9 mouse cellular contexts compared by ENCODE assay signal in genomic region chr3:146498989-146499388, GRCm38 (mm10). TPM values are rescaled to one million over a fixed set of nuclear protein-coding genes. Genes with fewer than 3 reads are reported as not detected.
A peak's percentile ranks its signal among the peaks of the same experiment; 100 is the strongest.
DNase-seq lines count a peak whose midpoint lies in the region; ATAC-seq and TF ChIP-seq lines count a peak whose summit lies in the region.
"Had no signal": no experiment of that assay in that cellular context is flagged by ENCODE, and none has a peak within 500 bp of the region (broad histone marks: within the 10 kb centered on the region; RNA-seq: fewer than 3 reads in every experiment).

No protein-coding gene starts in this region.

- H3K9me3 ChIP-seq in heart, embryonic 13.5 days: no peaks in the 10 kb centered on the region
- H3K9me3 ChIP-seq in G1E (replicated peaks): no peaks in the 10 kb centered on the region
- H3K9me3 ChIP-seq in forebrain, embryonic 16.5 days (ENCODE audit: control insufficient read depth, low read length): no peaks in the 10 kb centered on the region

- H3K4me3 ChIP-seq in heart, embryonic 13.5 days: peak overlapping the region; percentile 92
- peak overlapping the region; percentile 89 for H3K4me3 ChIP-seq in G1E (ENCODE audit: low read depth, low read length)
- peak overlapping the region; percentile 83 for H3K4me3 ChIP-seq in forebrain, embryonic 16.5 days (replicated peaks; ENCODE audit: low read length)

- H3K36me3 ChIP-seq in heart, embryonic 13.5 days: peaks cover 13% of the 10 kb centered on the region
- peaks cover 28% of the 10 kb centered on the region for H3K36me3 ChIP-seq in G1E (replicated peaks)
- peaks cover 5% of the 10 kb centered on the region for H3K36me3 ChIP-seq in forebrain, embryonic 16.5 days (ENCODE audit: control insufficient read depth, insufficient read depth)

- peak overlapping the region; percentile 98 for H3K9ac ChIP-seq in heart, embryonic 13.5 days
- H3K9ac ChIP-seq in forebrain, embryonic 16.5 days (replicated peaks; ENCODE audit: low read depth, low read length): peak overlapping the region; percentile 78

- H3K4me2 ChIP-seq in heart, embryonic 13.5 days: peak overlapping the region; percentile 93
- peak overlapping the region; percentile 73 for H3K4me2 ChIP-seq in forebrain, embryonic 16.5 days (ENCODE audit: low read length)

- no peak for DNase-seq in heart, postnatal 4 days
- DNase-seq in G1E (ENCODE audit: low spot score): no peak
- peak; percentile 24 for DNase-seq in lung, postnatal 25 days (ENCODE audit: low spot score)
- no peak for DNase-seq in urinary bladder, adult 18-20 months (ENCODE audit: low spot score in 2 of 2)
- DNase-seq in adrenal gland, postnatal 14 days: no peak
- DNase-seq in kidney, postnatal 10 days: no peak

- H3K4me1 ChIP-seq in heart, embryonic 13.5 days: peaks cover 36% of the 10 kb centered on the region
- peaks cover 40% of the 10 kb centered on the region for H3K4me1 ChIP-seq in G1E (ENCODE audit: insufficient read depth, low read depth, low read length)
- H3K4me1 ChIP-seq in forebrain, embryonic 16.5 days (replicated peaks; ENCODE audit: control insufficient read depth, insufficient read depth, low read length): peaks cover 18% of the 10 kb centered on the region

- WGBS in heart, embryonic 13.5 days: 2% methylated on average over 13 of the region's 13 CpGs
- 8% methylated on average over 13 of the region's 13 CpGs for WGBS in forebrain, embryonic 16.5 days

- no peak for TF ChIP-seq CTCF in G1E (IDR thresholded peaks at IDR 0.05; ENCODE audit: low read depth, low read length)

- ATAC-seq in heart, embryonic 13.5 days (ENCODE audit: extremely low read depth, insufficient number of reproducible peaks, low FRiP score, low TSS enrichment): no peak
- ATAC-seq in G1E (ENCODE audit: extremely low read depth, insufficient number of reproducible peaks, low FRiP score, poor library complexity, severe bottlenecking): no peak
- no peak for ATAC-seq in forebrain, embryonic 16.5 days

- H3K27ac ChIP-seq in heart, embryonic 13.5 days (replicated peaks): peak overlapping the region; percentile 98
- no peak overlapping the region for H3K27ac ChIP-seq in forebrain, embryonic 16.5 days (ENCODE audit: low read length)

- no peaks in the 10 kb centered on the region for H3K27me3 ChIP-seq in heart, embryonic 13.5 days (replicated peaks)
- H3K27me3 ChIP-seq in G1E (ENCODE audit: insufficient read depth, low read length): no peaks in the 10 kb centered on the region
- H3K27me3 ChIP-seq in forebrain, embryonic 16.5 days (replicated peaks; ENCODE audit: control insufficient read depth, insufficient read depth, low read length): no peaks in the 10 kb centered on the region
- H3K27me3 ChIP-seq: Patski had no signal

RNA-seq across cellular contexts. Expression of gene Spata1, which starts 0.6 kb away (rescaled TPM):
- polyA plus RNA-seq in heart, embryonic 13.5 days (2015; fragmentation: Nextera tagmentation; extraction: Ambion mirVana): 5.3 and 6.3 TPM in 2 replicates
- total RNA-seq in heart, postnatal 4 days (2021): 1 to 10 TPM; 2.1 to 3.0 TPM
- 14.9 and 19.7 TPM in 2 replicates for total RNA-seq in G1E (2014; fragmentation: Nextera tagmentation)
- total RNA-seq in G1E (2017): 11.6 and 20.4 TPM in 2 replicates
- 1.3 and 1.6 TPM in 2 replicates for polyA plus RNA-seq in G1E (2012)
- polyA plus RNA-seq in forebrain, embryonic 16.5 days (2015; fragmentation: Nextera tagmentation; extraction: Ambion mirVana): 4.0 and 7.4 TPM in 2 replicates
- total RNA-seq in adrenal gland, postnatal 14 days (2021): 2.4 and 3.4 TPM in 2 replicates

RNA-seq across cellular contexts. Expression of gene Gng5, which starts 0.6 kb away (rescaled TPM):
- 1,560 and 1,674 TPM in 2 replicates for polyA plus RNA-seq in heart, embryonic 13.5 days (2015; fragmentation: Nextera tagmentation; extraction: Ambion mirVana)
- 100 to 1,000 TPM; 297 to 316 TPM for total RNA-seq in heart, postnatal 4 days (2021)
- total RNA-seq in G1E (2014; fragmentation: Nextera tagmentation) (287 and 297 TPM in 2 replicates), G1E (2017) (299 and 354 TPM in 2 replicates)
- polyA plus RNA-seq in G1E (2012): 191 and 352 TPM in 2 replicates
- polyA plus RNA-seq in forebrain, embryonic 16.5 days (2015; fragmentation: Nextera tagmentation; extraction: Ambion mirVana): 318 and 371 TPM in 2 replicates
- total RNA-seq in adrenal gland, postnatal 14 days (2021): 286 and 296 TPM in 2 replicates

RNA-seq across cellular contexts. Expression of gene Rpf1, which starts 22.2 kb away (rescaled TPM):
- 31.6 and 37.8 TPM in 2 replicates for polyA plus RNA-seq in heart, embryonic 13.5 days (2015; fragmentation: Nextera tagmentation; extraction: Ambion mirVana)
- 10 to 100 TPM; 18.8 to 19.6 TPM for total RNA-seq in heart, postnatal 4 days (2021)
- total RNA-seq in G1E (2014; fragmentation: Nextera tagmentation): 95.6 and 103 TPM in 2 replicates
- total RNA-seq in G1E (2017): 99.9 and 111 TPM in 2 replicates
- 26.9 and 27.2 TPM in 2 replicates for polyA plus RNA-seq in G1E (2012)
- 47.0 and 58.0 TPM in 2 replicates for polyA plus RNA-seq in forebrain, embryonic 16.5 days (2015; fragmentation: Nextera tagmentation; extraction: Ambion mirVana)
- 29.9 and 37.0 TPM in 2 replicates for total RNA-seq in adrenal gland, postnatal 14 days (2021)

RNA-seq across cellular contexts. Expression of gene Ctbs, which starts 49.4 kb away (rescaled TPM):
- 9.5 and 10.5 TPM in 2 replicates for polyA plus RNA-seq in heart, embryonic 13.5 days (2015; fragmentation: Nextera tagmentation; extraction: Ambion mirVana)
- 1 to 10 TPM; 5.5 to 5.7 TPM for total RNA-seq in heart, postnatal 4 days (2021)
- 27.6 and 40.9 TPM in 2 replicates for total RNA-seq in G1E (2014; fragmentation: Nextera tagmentation)
- total RNA-seq in G1E (2017): 14.7 and 16.7 TPM in 2 replicates
- polyA plus RNA-seq in G1E (2012): 20.5 and 27.5 TPM in 2 replicates
- 4.0 and 4.2 TPM in 2 replicates for polyA plus RNA-seq in forebrain, embryonic 16.5 days (2015; fragmentation: Nextera tagmentation; extraction: Ambion mirVana)
- total RNA-seq in adrenal gland, postnatal 14 days (2021): 9.6 and 9.8 TPM in 2 replicates
